Mouse (Mus musculus) kidney, postnatal 0 days (tissue): ENCODE results near the gene Klhl23. TPM values are rescaled to one million over a fixed set of nuclear protein-coding genes. Genes with fewer than 3 reads are reported as not detected.
A peak's percentile ranks its signal among the peaks of the same experiment; 100 is the strongest.

Experiments used
- ATAC-seq: fragments of 200-750 bp; cut with Nextera tagmentation; replicated peaks from 2 replicates; pipeline ENCODE4 v1.8.0; 2017; ENCODE audit warnings: low read depth, moderate number of reproducible peaks, moderate TSS enrichment, moderate library complexity; ENCODE audit not compliant: low FRiP score
- DNase-seq: peaks from one replicate; pipeline ENCODE4 v3.0.0-alpha.2; 2016; ENCODE audit warnings: low spot score
- H3K27ac ChIP-seq: fragments of 300-500 bp; sonication (generic); 2 replicates; pipeline ENCODE4 v1.5.1; 2014; ENCODE audit warnings: mild to moderate bottlenecking
- H3K27me3 ChIP-seq: fragments of 300-500 bp; sonication (generic); 2 replicates; pipeline ENCODE4 v1.6.1; 2014; ENCODE audit warnings: low read length, mixed read lengths; ENCODE audit not compliant: insufficient read depth
- H3K36me3 ChIP-seq: fragments of 300-500 bp; sonication (generic); 2 replicates; pipeline ENCODE4 v1.6.1; 2014; ENCODE audit warnings: low read length, mixed read lengths; ENCODE audit not compliant: insufficient read depth
- H3K4me1 ChIP-seq: fragments of 300-500 bp; sonication (generic); replicated peaks from 2 replicates; pipeline ENCODE4 v1.6.1; 2014; ENCODE audit warnings: antibody characterized with exemption, low read length, mixed read lengths; ENCODE audit not compliant: insufficient read depth
- H3K4me2 ChIP-seq: fragments of 300-500 bp; sonication (generic); 2 replicates; pipeline ENCODE4 v1.6.1; 2014; ENCODE audit warnings: mild to moderate bottlenecking, low read length, moderate library complexity, mixed read lengths
- H3K4me3 ChIP-seq: fragments of 300-500 bp; sonication (generic); replicated peaks from 2 replicates; pipeline ENCODE4 v1.5.1; 2014; ENCODE audit warnings: low read depth, low read length
- H3K9ac ChIP-seq: fragments of 300-500 bp; sonication (generic); 2 replicates; pipeline ENCODE4 v1.6.1; 2014; ENCODE audit warnings: low read depth, low read length
- H3K9me3 ChIP-seq: fragments of 300-500 bp; sonication (generic); replicated peaks from 2 replicates; pipeline ENCODE4 v1.6.1; 2016; ENCODE audit warnings: low read length, inconsistent platforms, mixed read lengths
- CTCF ChIP-seq: IDR thresholded peaks from 2 replicates; pipeline ENCODE4 v1.5.1; 2016; ENCODE audit warnings: antibody characterized with exemption, low read depth, mild to moderate bottlenecking, moderate library complexity
- WGBS: fragments of 180-500 bp; shearing (Covaris S2); extraction: QIAGEN DNeasy Blood & Tissue Kit; methylation state at CpG from one replicate; pipeline ENCODE4 v1.1.7; 2014; 5-methylcytosine and 5-hydroxymethylcytosine counted together
- polyA plus RNA-seq: library from polyadenylated mRNA; unstranded; fragments of >200 nt; fragmentation: Nextera tagmentation; extraction: Ambion mirVana; gene quantifications from 2 replicates; pipeline ENCODE4 v1.2.1, GENCODE M21; 2015

Gene Klhl23
- polyA plus RNA-seq, result 14.2 and 15.4 TPM in 2 replicates

DNA sequence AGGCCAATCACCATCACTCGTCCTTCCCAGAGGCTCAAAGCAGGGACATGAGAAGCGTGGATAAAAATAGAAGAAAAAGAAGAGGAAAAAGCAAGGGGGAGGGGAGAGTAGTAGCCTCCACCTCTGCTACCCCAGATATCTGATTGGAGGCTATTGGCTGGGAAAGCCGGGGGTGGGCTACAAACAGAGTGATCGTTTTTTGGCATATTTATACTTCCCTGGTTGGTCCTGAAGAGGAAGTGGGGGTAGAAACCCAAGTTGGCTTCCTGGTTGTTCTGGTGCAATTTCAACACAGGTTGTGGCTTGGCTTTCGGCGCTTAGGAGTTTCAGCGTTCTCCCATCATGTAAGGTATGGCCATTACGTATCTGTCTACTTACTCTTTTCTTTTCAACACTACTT is at the start of gene Klhl23:
TSS of gene Klhl23 (plus strand) at position 234 of the 400 bp plus-strand sequence.
- no peaks in the 10 kb centered on the region for H3K9me3 ChIP-seq
- H3K9ac ChIP-seq, result peak within 1 kb of the TSS; percentile 90
- ATAC-seq, result no peak
- peak within 1 kb of the TSS; percentile 84 for H3K4me3 ChIP-seq
- H3K4me2 ChIP-seq, result peak within 1 kb of the TSS; percentile 86
- H3K36me3 ChIP-seq, result no peaks in the 10 kb centered on the region
- TF ChIP-seq CTCF, result no peak
- peak; percentile 53 for DNase-seq
- H3K27ac ChIP-seq, result peak within 1 kb of the TSS; percentile 93
- peaks cover 6% of the 10 kb centered on the region for H3K4me1 ChIP-seq
- WGBS, result 12% methylated on average over 8 of the region's 8 CpGs
- H3K27me3 ChIP-seq, result no peaks in the 10 kb centered on the region

- Histone ChIP-seq H3K4me2 (no peak overlapping the region), H3K36me3 (no peaks in the 10 kb centered on the region), H3K4me1 (no peaks in the 10 kb centered on the region), H3K27me3 (no peaks in the 10 kb centered on the region), H3K9ac (no peak overlapping the region), H3K9me3 (no peaks in the 10 kb centered on the region), H3K27ac (no peak overlapping the region), H3K4me3 (no peak overlapping the region)
- 94% methylated on average over 3 of the region's 3 CpGs for WGBS
- DNase-seq (no peak), ATAC-seq (no peak)
- no peak for TF ChIP-seq CTCF
Observed at GRCm38 (mm10) chr2:69773331-69773730, 48.4 kb upstream of the Klhl23 start.

GRCm38 (mm10) chr2:69777985-69778835 is 43.5 kb upstream of the Klhl23 start:
- Histone ChIP-seq H3K36me3 (0 out of 2 replicates have a peak, but pooled peaks cover 3% of the 10 kb centered on the region), H3K27me3 (no peaks in the 10 kb centered on the region), H3K9ac (no peak overlapping the region), H3K27ac (no peak overlapping the region), H3K9me3 (no peaks in the 10 kb centered on the region), H3K4me3 (no peak overlapping the region), H3K4me2 (no peak overlapping the region), H3K4me1 (no peaks in the 10 kb centered on the region)
- 82% methylated on average over 7 of the region's 7 CpGs for WGBS
- DNase-seq (no peak), ATAC-seq (no peak)
- no peak for TF ChIP-seq CTCF

GRCm38 (mm10) chr2:69778836-69779177 is 42.9 kb upstream of the Klhl23 start:
- WGBS, result 53% methylated on average over 5 of the region's 5 CpGs
- ATAC-seq (no peak), DNase-seq (peak; percentile 40)
- Histone ChIP-seq H3K9me3 (no peaks in the 10 kb centered on the region), H3K27ac (no peak overlapping the region), H3K4me1 (no peaks in the 10 kb centered on the region), H3K4me3 (no peak overlapping the region), H3K9ac (no peak overlapping the region), H3K36me3 (0 out of 2 replicates have a peak, but pooled peaks cover 3% of the 10 kb centered on the region), H3K4me2 (no peak overlapping the region), H3K27me3 (no peaks in the 10 kb centered on the region)
- peak; percentile 62 for TF ChIP-seq CTCF

DNA sequence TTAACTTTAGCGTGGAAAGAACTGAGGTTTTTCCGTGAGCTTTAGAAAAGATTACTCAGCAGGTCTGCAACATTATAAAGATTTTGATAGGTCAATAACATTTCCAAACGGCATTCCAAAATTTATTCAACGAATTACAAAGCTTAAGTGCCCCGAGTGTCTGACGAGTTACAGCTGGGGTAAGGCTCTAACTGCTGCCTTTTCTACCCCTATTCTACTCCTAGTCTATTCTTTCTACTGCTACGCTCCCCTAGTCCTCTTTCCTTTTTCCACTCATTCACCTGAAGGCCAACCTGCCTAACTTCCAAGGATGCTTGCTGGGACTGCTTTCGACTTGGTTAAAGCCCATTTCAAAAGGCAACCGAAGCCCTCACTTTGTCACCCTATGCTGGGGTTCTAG is 32.8 kb upstream of the Klhl23 start:
- H3K27ac ChIP-seq, result peak overlapping the region; percentile 84
- peak; percentile 41 for DNase-seq
- no peaks in the 10 kb centered on the region for H3K9me3 ChIP-seq
- peak overlapping the region; percentile 57; the same call in 1 of the 2 replicates for H3K9ac ChIP-seq
- TF ChIP-seq CTCF, result no peak
- peak overlapping the region; percentile 50 for H3K4me3 ChIP-seq
- peak overlapping the region; percentile 85 for H3K4me2 ChIP-seq
- no peaks in the 10 kb centered on the region for H3K36me3 ChIP-seq
- H3K27me3 ChIP-seq, result no peaks in the 10 kb centered on the region
- H3K4me1 ChIP-seq, result no peaks in the 10 kb centered on the region; the same call in 1 of the 2 replicates
- 16% methylated on average over 9 of the region's 9 CpGs for WGBS
- peak; percentile 16; the same call in 1 of the 2 replicates for ATAC-seq

- no peaks in the 10 kb centered on the region for H3K27me3 ChIP-seq
- peak within 1 kb of the TSS; percentile 59 for H3K9ac ChIP-seq
- TF ChIP-seq CTCF, result no peak
- peak within 1 kb of the TSS; percentile 84 for H3K27ac ChIP-seq
- 0 out of 2 replicates have a peak, but pooled peaks cover 3% of the 10 kb centered on the region for H3K36me3 ChIP-seq
- 1% methylated on average over 48 of the region's 48 CpGs for WGBS
- DNase-seq (peak; percentile 99), ATAC-seq (peak; percentile 96)
- H3K4me2 ChIP-seq, result peak within 1 kb of the TSS; percentile 85
- no peaks in the 10 kb centered on the region; the same call in 1 of the 2 replicates for H3K4me1 ChIP-seq
- peak within 1 kb of the TSS; percentile 50 for H3K4me3 ChIP-seq
- H3K9me3 ChIP-seq, result no peaks in the 10 kb centered on the region
Observed at GRCm38 (mm10) chr2:69789429-69790069, 32.2 kb upstream of the Klhl23 start, which contains the start of the genes Ccdc173 and Phospho2. Gene Ccdc173, minus strand, starts transcription at chr2:69789575. Gene Phospho2, plus strand, starts transcription at chr2:69789623.
